Mouse (Mus musculus) mesoderm, embryonic 11.5 days (tissue): Measurements from ENCODE around the gene Ccdc146.
"Not testable (repeated sequence)": the region's sequence is repeated elsewhere in the genome, so short reads cannot be mapped to it uniquely, and the experiment has no call there.

Experiments
- DNase-seq: peaks from one replicate; pipeline ENCODE4 v3.0.0-alpha.2; 2012; ENCODE audit warnings: low read depth, low spot score

Gene Ccdc146

GRCm38 (mm10) chr5:21331656-21332055 is 92.8 kb downstream of the Ccdc146 start:
- no peak for DNase-seq

- DNase-seq: no peak
Observed at GRCm38 (mm10) chr5:21329672-21330665, 94.5 kb downstream of the Ccdc146 start.

- no peak for DNase-seq
Observed at GRCm38 (mm10) chr5:21328560-21328959, 95.9 kb downstream of the Ccdc146 start.

- peak; percentile 43 for DNase-seq
Observed at GRCm38 (mm10) chr5:21326494-21326893, 98.0 kb downstream of the Ccdc146 start.

GRCm38 (mm10) chr5:21320138-21320537 is 104.3 kb downstream of the Ccdc146 start:
- no peak for DNase-seq

- no peak for DNase-seq
Observed at GRCm38 (mm10) chr5:21314696-21315095, 109.8 kb downstream of the Ccdc146 start.

- DNase-seq: no peak
Observed at GRCm38 (mm10) chr5:21307165-21307564, 117.3 kb downstream of the Ccdc146 start.

- no peak for DNase-seq
Observed at GRCm38 (mm10) chr5:21301011-21301410, 123.5 kb downstream of the Ccdc146 start.

GRCm38 (mm10) chr5:21300058-21300457 is 124.4 kb downstream of the Ccdc146 start:
- DNase-seq: no peak

- DNase-seq: peak; percentile 13
Observed at GRCm38 (mm10) chr5:21299076-21299755, 125.3 kb downstream of the Ccdc146 start.

GRCm38 (mm10) chr5:21295683-21296082 is 128.8 kb downstream of the Ccdc146 start:
- no peak for DNase-seq

- no peak for DNase-seq
Observed at GRCm38 (mm10) chr5:21290594-21290993, 133.9 kb downstream of the Ccdc146 start.

GRCm38 (mm10) chr5:21288658-21289435 is 135.6 kb downstream of the Ccdc146 start:
- no peak for DNase-seq

- no peak for DNase-seq
Observed at GRCm38 (mm10) chr5:21283356-21284062, 141.0 kb downstream of the Ccdc146 start.

- not testable (repeated sequence) for DNase-seq
Observed at GRCm38 (mm10) chr5:21277685-21278084, 146.8 kb downstream of the Ccdc146 start.

- DNase-seq: peak; percentile 61
Observed at GRCm38 (mm10) chr5:21271386-21272354, 152.8 kb downstream of the Ccdc146 start.

- no peak for DNase-seq
Observed at GRCm38 (mm10) chr5:21270756-21271155, 153.7 kb downstream of the Ccdc146 start.

GRCm38 (mm10) chr5:21269446-21269845 is 155.0 kb downstream of the Ccdc146 start:
- no peak for DNase-seq

- no peak for DNase-seq
Observed at GRCm38 (mm10) chr5:21267090-21267489, 157.4 kb downstream of the Ccdc146 start.

GRCm38 (mm10) chr5:21265049-21265448 is 159.4 kb downstream of the Ccdc146 start:
- peak; percentile 89 for DNase-seq
